Mouse (Mus musculus): ENCODE data around the gene Sp140.

DNA sequence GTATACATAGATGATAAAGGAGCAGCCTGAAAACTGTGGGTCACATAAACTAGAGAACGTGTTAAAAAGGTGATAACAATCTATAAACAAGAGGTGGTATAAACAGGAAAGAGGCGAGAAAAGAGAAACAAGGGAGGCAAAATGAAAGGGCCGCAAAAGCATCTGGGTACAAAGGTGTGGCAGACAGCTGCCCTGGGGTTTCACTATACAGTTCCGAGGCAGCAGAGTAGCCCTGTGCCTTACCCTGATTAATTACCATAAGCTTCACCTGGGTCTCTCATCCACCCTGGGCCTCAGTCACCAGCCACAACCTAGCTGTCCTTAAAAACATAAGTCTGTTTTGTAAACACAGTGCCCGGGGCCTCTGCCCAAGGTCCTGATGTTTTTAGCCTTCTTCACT is 86.5 kb downstream of the Sp140 start:
- TF ChIP-seq CTCF (conservative IDR thresholded peaks at IDR 0.05; ENCODE audit: low read length) = no peak
- no peak for TF ChIP-seq NANOG (IDR thresholded peaks at IDR 0.05; ENCODE audit: borderline replicate concordance, low read length)

Measured in E14TG2a.4 (cell line).